Mouse (Mus musculus) erythroblast, embryonic 14.5 days (primary cell): ENCODE results near the gene Mpig6b.

Source experiments
- GATA1 ChIP-seq: IDR thresholded peaks from 2 replicates; pipeline ENCODE4 v1.6.1; 2012; ENCODE audit warnings: low read length, inconsistent platforms, mixed read lengths
- TAL1 ChIP-seq: IDR thresholded peaks from 3 replicates; pipeline ENCODE4 v1.6.1; 2012; ENCODE audit warnings: low read length, inconsistent platforms, mixed read lengths

DNA sequence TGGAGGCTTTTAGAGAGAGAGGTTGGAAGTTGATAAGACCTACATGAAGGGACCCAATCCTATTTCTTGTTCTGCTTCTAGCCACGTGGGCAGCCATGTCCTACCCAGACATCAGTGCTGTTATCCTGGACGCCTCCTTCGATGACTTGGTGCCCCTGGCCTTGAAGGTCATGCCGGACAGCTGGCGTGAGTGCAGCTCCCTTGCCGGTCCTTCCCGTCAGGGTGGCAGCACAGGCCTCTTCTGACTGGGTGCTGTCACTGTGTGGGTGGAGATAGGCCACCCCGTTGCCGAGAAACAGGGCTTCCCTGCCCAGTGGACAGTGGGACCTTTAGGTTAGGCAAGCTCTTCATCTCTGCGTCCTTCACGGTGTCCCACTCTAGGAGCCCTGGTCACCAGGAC lies 35.2 kb upstream of the Mpig6b start:
- no peak for TF ChIP-seq GATA1
- no peak for TF ChIP-seq TAL1
